Mouse (Mus musculus): Measurements from ENCODE around the gene Cep83.

The Cep83 gene

GRCm38 (mm10) chr10:94825951-94826350 lies 137.5 kb downstream of the Cep83 start:
- in situ Hi-C loops (cut with MboI, MseI) = loop anchor here in 1 of 2 experiments (10.0 kb wide), 1 partner anchor 119 kb away; the partner anchor contains the start of gene Plxnc1

GRCm38 (mm10) chr10:94826436-94826835 lies 138.0 kb downstream of the Cep83 start:
- in situ Hi-C loops (cut with MboI, MseI) = loop anchor here in 1 of 2 experiments (10.0 kb wide), 1 partner anchor 118 kb away; the partner anchor contains the start of gene Plxnc1

GRCm38 (mm10) chr10:94827325-94827724 lies 138.9 kb downstream of the Cep83 start:
- in situ Hi-C loops (cut with MboI, MseI) = loop anchor here in 1 of 2 experiments (10.0 kb wide), 1 partner anchor 117 kb away; the partner anchor contains the start of gene Plxnc1

- in situ Hi-C loops (cut with MboI, MseI) = loop anchor here in 1 of 2 experiments (10.0 kb wide), 1 partner anchor 117 kb away; the partner anchor contains the start of gene Plxnc1
Observed at GRCm38 (mm10) chr10:94827890-94828733, 139.7 kb downstream of the Cep83 start.

- in situ Hi-C loops (cut with MboI, MseI) = loop anchor here in 1 of 2 experiments (10.0 kb wide), 1 partner anchor 116 kb away; the partner anchor contains the start of gene Plxnc1
Observed at GRCm38 (mm10) chr10:94828734-94829230, 140.3 kb downstream of the Cep83 start.

GRCm38 (mm10) chr10:94829407-94829806 lies 141.0 kb downstream of the Cep83 start:
- in situ Hi-C loops (cut with MboI, MseI) = loop anchor here in 1 of 2 experiments (10.0 kb wide), 1 partner anchor 115 kb away; the partner anchor contains the start of gene Plxnc1

GRCm38 (mm10) chr10:94835874-94836273 lies 147.4 kb downstream of the Cep83 start:
- in situ Hi-C loops (cut with MboI, MseI) = no loop called here

All from T-helper 17 cell (primary cell).